Mouse (Mus musculus) forebrain, embryonic 16.5 days (tissue): ENCODE data around the gene Camk2b. TPM values are rescaled to one million over a fixed set of nuclear protein-coding genes. Genes with fewer than 3 reads are reported as not detected.

Source experiments
- ATAC-seq: fragments of 200-750 bp; cut with Nextera tagmentation; 2 replicates; pipeline ENCODE4 v1.8.0; 2017; ENCODE audit warnings: mild to moderate bottlenecking, moderate library complexity
- H3K27ac ChIP-seq: fragments of 300-500 bp; sonication (generic); 2 replicates; pipeline ENCODE4 v1.5.1; 2014; ENCODE audit warnings: low read length, control low read depth
- H3K27me3 ChIP-seq: fragments of 300-500 bp; sonication (generic); replicated peaks from 2 replicates; pipeline ENCODE4 v1.6.1; 2014; ENCODE audit warnings: low read length; ENCODE audit not compliant: control insufficient read depth, insufficient read depth
- H3K36me3 ChIP-seq: fragments of 300-500 bp; sonication (generic); 2 replicates; pipeline ENCODE4 v1.6.1; 2014; ENCODE audit not compliant: control insufficient read depth, insufficient read depth
- H3K4me1 ChIP-seq: fragments of 300-500 bp; sonication (generic); replicated peaks from 2 replicates; pipeline ENCODE4 v1.6.1; 2014; ENCODE audit warnings: low read length; ENCODE audit not compliant: control insufficient read depth, insufficient read depth
- H3K4me2 ChIP-seq: fragments of 300-500 bp; sonication (generic); 2 replicates; pipeline ENCODE4 v1.6.1; 2014; ENCODE audit warnings: mild to moderate bottlenecking, low read length, control low read depth
- H3K4me3 ChIP-seq: fragments of 300-500 bp; sonication (generic); replicated peaks from 2 replicates; pipeline ENCODE4 v1.5.1; 2014; ENCODE audit warnings: mild to moderate bottlenecking, low read length, control low read depth
- H3K9ac ChIP-seq: fragments of 300-500 bp; sonication (generic); replicated peaks from 2 replicates; pipeline ENCODE4 v1.6.1; 2014; ENCODE audit warnings: low read depth, low read length, control low read depth
- H3K9me3 ChIP-seq: fragments of 300-500 bp; sonication (generic); 2 replicates; pipeline ENCODE4 v1.6.1; 2016; ENCODE audit warnings: low read length; ENCODE audit not compliant: control insufficient read depth
- WGBS: fragments of 180-500 bp; shearing (Covaris S2); extraction: QIAGEN DNeasy Blood & Tissue Kit; methylation state at CpG from one replicate; pipeline ENCODE4 v1.1.7; 2014; 5-methylcytosine and 5-hydroxymethylcytosine counted together
- polyA plus RNA-seq: library from polyadenylated mRNA; unstranded; fragments of >200 nt; fragmentation: Nextera tagmentation; extraction: Ambion mirVana; gene quantifications from 2 replicates; pipeline ENCODE4 v1.2.1, GENCODE M21; 2015

Gene Camk2b
- polyA plus RNA-seq, 1 experiment from 2014 or later, result 171 TPM

DNA sequence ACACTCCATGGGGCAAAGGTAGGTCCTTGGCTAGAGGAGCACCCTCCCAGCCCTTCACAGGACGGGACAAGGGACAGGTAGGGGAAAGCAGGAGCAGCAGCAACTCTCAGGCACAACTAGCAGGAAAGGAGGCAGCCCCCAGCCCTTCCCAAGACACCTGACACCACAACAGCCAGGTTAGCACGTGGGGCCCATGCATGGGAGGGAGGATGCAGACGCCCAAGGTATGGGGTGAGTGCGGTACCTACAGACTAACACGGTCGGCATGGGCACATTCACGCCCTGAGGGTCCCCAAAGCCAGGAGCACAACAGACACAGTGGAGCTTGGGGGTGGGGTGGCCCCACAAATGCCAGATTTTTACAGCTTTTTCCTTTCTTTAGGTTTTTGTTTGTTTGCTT, 95.0 kb downstream of the Camk2b start:
- Histone ChIP-seq H3K27ac (no peak overlapping the region), H3K4me2 (no peak overlapping the region), H3K9ac (no peak overlapping the region), H3K27me3 (no peaks in the 10 kb centered on the region), H3K4me1 (no peaks in the 10 kb centered on the region), H3K4me3 (no peak overlapping the region), H3K9me3 (no peaks in the 10 kb centered on the region), H3K36me3 (peaks cover 20% of the 10 kb centered on the region)
- no peak for ATAC-seq
- WGBS, result 61% methylated on average over 7 of the region's 7 CpGs

DNA sequence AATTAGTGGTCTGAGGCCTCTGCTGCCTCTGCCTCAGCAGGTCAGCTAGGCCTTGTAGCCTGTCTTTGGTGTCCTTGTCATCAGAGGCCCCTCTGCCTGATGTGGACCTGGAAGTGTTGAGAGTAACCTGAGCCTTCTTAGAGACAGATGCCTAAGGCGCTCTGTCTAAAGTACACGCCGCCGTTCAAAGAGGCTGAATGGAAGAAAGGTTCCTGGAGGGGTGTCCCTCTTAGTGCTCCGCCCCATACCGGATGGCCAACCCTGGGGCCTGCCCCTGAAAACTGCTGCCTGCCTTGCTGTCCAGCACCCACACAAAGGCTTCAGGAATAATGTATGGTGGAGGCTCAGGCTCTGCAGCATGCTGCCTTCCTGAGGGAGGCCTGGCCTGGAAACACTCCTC, 97.9 kb downstream of the Camk2b start:
- 83% methylated on average over 6 of the region's 6 CpGs for WGBS
- no peak for ATAC-seq
- no peaks in the 10 kb centered on the region for H3K27me3 ChIP-seq
- H3K9ac ChIP-seq, result no peak overlapping the region
- H3K4me3 ChIP-seq, result no peak overlapping the region
- no peak overlapping the region for H3K27ac ChIP-seq
- H3K9me3 ChIP-seq, result no peaks in the 10 kb centered on the region
- no peaks in the 10 kb centered on the region for H3K4me1 ChIP-seq
- peaks cover 34% of the 10 kb centered on the region for H3K36me3 ChIP-seq
- no peak overlapping the region for H3K4me2 ChIP-seq

DNA sequence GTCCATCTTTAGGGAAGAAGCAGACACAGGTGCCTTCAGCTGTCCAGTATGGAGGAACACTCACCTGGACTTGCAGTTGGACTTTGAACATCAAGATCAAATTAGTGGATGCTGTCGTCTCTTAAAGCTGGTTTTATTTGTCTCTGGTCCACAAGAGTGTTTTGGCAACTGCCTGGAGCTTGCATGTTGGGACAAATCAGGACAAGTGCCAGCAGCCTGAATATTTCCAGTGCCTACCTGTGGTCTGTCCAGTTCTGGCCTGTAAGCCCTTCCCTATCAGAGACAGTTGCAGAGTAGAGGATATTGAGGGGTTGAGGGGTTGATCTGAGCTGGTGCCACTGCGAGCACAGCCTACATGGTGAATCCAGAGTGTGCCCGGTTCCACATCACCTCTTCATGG, 99.4 kb downstream of the Camk2b start:
- peaks cover 44% of the 10 kb centered on the region for H3K36me3 ChIP-seq
- ATAC-seq, result 0 out of 2 replicates have a peak, but pooled peaks have one; percentile 6
- WGBS, result 95% methylated on average over 3 of the region's 3 CpGs

DNA sequence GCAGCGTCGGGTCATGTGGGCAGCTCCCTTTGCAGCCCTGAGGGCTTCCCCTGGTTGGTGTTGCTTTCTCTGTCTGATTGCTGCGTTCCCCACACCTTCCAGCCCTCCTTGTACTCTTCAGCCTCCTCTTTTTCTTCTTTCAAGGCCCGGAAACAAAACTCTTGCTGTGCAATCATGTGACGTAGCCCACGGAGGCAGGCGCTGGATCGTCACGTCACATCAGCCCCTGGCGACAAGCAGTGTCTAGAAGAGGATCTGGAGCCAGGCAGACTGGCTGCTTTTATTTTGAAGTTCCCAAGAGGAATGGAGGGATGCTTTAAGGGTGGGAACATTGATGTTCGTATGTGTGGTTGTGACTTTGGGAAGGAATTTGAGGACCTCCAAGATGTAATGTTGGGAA, 100.3 kb downstream of the Camk2b start:
- 77% methylated on average over 11 of the region's 11 CpGs for WGBS
- ATAC-seq, result no peak
- no peaks in the 10 kb centered on the region for H3K4me1 ChIP-seq
- H3K9ac ChIP-seq, result no peak overlapping the region
- H3K4me2 ChIP-seq, result no peak overlapping the region
- peaks cover 50% of the 10 kb centered on the region for H3K36me3 ChIP-seq
- H3K4me3 ChIP-seq, result no peak overlapping the region
- H3K27ac ChIP-seq, result no peak overlapping the region; the same call in 1 of the 2 replicates
- no peaks in the 10 kb centered on the region for H3K27me3 ChIP-seq
- H3K9me3 ChIP-seq, result no peaks in the 10 kb centered on the region

More for the DNA sequence above, 99.4 kb downstream of the Camk2b start:
- Histone ChIP-seq H3K4me2 (no peak overlapping the region), H3K4me1 (no peaks in the 10 kb centered on the region), H3K9ac (no peak overlapping the region), H3K27ac (no peak overlapping the region), H3K9me3 (no peaks in the 10 kb centered on the region), H3K4me3 (no peak overlapping the region), H3K27me3 (no peaks in the 10 kb centered on the region)

DNA sequence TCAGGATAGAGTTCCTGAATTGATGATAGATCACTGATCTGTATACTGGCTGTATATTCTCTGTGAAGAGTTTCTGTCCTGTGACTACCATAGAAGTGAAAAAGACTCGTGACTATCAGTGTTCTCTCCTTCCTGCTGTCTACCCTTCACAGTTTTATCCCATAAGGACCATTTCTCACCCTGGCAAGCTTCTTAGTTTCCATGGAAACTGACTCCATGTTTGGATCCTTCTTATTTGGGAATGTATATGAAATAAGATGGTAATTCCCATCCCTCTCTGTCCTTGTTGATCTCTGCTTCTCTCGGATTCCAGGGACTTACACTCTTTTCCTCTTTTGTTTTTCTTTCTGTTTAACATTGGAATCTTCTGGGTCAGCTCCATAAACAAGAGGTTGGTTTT, 106.1 kb downstream of the Camk2b start:
- ATAC-seq, result no peak
- Histone ChIP-seq H3K4me2 (no peak overlapping the region), H3K9ac (no peak overlapping the region), H3K27me3 (no peaks in the 10 kb centered on the region), H3K4me1 (peaks cover 13% of the 10 kb centered on the region), H3K9me3 (no peaks in the 10 kb centered on the region), H3K4me3 (no peak overlapping the region), H3K36me3 (peaks cover 37% of the 10 kb centered on the region), H3K27ac (no peak overlapping the region)
- 75% methylated on average over 2 of the region's 2 CpGs for WGBS

DNA sequence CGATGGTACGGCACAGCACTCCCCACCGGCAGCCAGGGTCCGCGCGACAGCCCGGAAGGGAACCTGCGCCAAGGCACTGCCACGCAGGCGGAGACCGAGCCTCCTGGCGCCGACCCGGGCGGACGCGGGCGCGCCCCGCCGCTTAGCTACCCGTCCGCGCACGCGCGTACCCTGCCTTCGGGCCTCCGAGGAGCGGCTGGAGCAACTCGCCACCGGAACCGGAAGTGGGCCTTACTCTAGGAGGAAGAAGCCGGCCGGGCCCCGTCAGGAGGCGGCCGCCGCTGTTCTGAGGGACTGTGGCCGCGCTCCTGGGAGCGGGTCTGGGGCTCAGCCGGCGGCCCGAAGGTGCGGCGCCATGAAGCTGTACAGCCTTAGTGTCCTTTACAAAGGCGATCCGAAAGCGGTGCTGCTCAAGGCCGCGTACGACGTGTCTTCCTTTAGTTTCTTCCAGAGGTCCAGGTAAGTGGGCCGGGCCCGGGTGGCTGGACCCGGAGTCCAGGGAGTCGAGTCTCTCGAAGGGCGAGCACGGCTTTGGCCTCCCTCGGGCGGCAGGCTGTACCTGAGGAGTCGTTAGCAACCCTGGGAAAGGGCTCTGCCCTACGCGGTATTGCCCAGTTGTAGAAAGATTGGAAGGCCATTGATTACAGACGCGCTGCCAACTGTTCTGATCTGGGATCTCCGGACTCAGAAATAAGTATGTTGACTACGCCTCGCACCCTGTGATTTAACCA, 110.5 kb downstream of the Camk2b start, which contains the start of gene Ykt6:
Ykt6 (plus strand) TSS at position 148 of the 731 bp plus-strand sequence.
- WGBS, result under 1% methylated on average over 70 of the region's 71 CpGs
- peak; percentile 97 for ATAC-seq
- H3K9me3 ChIP-seq, result no peaks in the 10 kb centered on the region
- peak within 1 kb of the TSS; percentile 86 for H3K9ac ChIP-seq
- H3K27me3 ChIP-seq, result no peaks in the 10 kb centered on the region
- H3K4me2 ChIP-seq, result peak within 1 kb of the TSS; percentile 83
- peak within 1 kb of the TSS; percentile 98 for H3K4me3 ChIP-seq
- H3K36me3 ChIP-seq, result peaks cover 5% of the 10 kb centered on the region
- H3K4me1 ChIP-seq, result peaks cover 17% of the 10 kb centered on the region
- peak within 1 kb of the TSS; percentile 91 for H3K27ac ChIP-seq

DNA sequence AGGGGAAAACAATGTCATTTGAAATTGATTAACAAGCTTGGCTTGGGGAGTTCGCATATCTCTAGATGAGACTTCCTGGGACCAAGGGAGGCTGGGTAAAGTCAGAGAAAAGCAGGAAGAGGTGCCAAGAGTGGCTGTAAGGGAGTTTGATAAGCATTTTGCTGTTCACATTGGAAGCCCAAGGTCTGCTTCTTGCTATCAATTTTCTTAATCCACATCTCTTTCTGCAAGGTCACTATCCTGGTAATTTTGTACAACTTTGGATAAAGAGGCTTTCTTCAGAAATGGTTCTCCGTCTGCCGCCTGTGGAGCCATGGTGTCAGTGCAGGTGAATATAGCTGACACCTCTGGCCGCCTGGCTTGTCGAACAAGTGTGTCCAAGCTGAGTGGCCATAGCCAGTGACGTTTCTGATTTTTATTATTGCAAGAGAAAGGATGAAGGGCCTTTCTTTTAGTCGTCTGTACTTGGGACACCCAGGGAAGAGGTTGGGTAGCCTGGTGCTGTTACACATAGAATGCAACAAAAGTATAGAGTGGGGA, 111.1 kb downstream of the Camk2b start:
- Histone ChIP-seq H3K9ac (peak overlapping the region; percentile 86), H3K27ac (peak overlapping the region; percentile 91), H3K36me3 (no peaks in the 10 kb centered on the region; the same call in 1 of the 2 replicates), H3K4me1 (peaks cover 17% of the 10 kb centered on the region), H3K27me3 (no peaks in the 10 kb centered on the region), H3K9me3 (no peaks in the 10 kb centered on the region), H3K4me3 (peak overlapping the region; percentile 98), H3K4me2 (peak overlapping the region; percentile 83)
- ATAC-seq, result no peak
- WGBS, result 6% methylated on average over 7 of the region's 7 CpGs

DNA sequence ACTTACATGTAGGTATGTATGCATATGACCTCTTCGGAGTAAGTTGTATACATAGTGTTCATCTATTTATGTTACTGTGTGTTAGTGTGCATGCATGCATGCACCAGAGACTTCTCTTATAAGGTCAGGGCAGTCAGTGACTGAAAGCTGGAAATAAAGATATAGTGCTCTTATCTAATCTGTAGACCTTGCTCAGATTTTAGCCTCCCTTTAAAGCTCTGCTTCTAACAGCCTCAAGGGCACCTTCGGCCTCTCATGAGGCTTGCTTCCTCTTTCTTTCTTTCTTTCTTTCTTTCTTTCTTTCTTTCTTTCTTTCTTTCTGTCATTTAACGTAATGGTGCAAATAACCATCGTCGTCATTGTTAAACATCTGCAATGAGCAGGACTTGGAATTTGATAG, 111.7 kb downstream of the Camk2b start:
- H3K36me3 ChIP-seq, result no peaks in the 10 kb centered on the region
- H3K9me3 ChIP-seq, result no peaks in the 10 kb centered on the region
- ATAC-seq, result no peak
- H3K9ac ChIP-seq, result no peak overlapping the region
- H3K4me1 ChIP-seq, result peaks cover 17% of the 10 kb centered on the region
- H3K4me3 ChIP-seq, result no peak overlapping the region
- no peak overlapping the region for H3K4me2 ChIP-seq
- H3K27me3 ChIP-seq, result no peaks in the 10 kb centered on the region
- 84% methylated on average over 5 of the region's 5 CpGs for WGBS
- no peak overlapping the region for H3K27ac ChIP-seq

DNA sequence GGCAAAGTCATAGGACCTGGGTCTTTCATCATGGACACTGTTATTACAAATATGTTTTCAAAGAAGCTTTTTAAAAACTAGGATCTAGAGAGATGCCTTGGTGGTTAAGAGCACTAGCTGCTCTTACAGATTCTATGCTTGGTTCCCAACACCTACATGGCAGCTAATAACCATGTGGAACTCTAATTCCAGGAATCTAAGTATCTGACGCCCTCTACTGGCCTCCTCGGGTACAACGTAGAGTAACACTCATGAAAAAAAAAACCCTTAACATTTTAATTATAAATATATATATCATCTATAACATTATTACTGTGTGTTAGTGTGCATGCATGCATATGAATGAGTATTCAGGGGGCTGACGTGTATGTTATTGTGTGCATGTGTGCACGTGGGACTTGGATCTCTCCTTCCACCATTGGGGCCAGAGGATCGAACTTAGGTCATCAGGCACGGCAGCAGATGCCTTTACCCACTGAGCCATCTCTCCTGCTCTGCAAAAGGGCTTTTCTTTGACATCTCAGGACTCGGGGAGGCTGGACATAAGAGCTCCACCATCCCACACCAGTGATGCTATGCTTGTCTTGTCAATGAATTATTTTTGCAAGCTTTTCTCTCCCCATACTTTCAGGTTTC, 112.9 kb downstream of the Camk2b start:
- WGBS, result 33% methylated on average over 8 of the region's 8 CpGs
- Histone ChIP-seq H3K4me2 (no peak overlapping the region), H3K4me3 (no peak overlapping the region), H3K27ac (no peak overlapping the region), H3K9me3 (no peaks in the 10 kb centered on the region), H3K36me3 (no peaks in the 10 kb centered on the region), H3K4me1 (peaks cover 17% of the 10 kb centered on the region), H3K9ac (no peak overlapping the region), H3K27me3 (no peaks in the 10 kb centered on the region)
- ATAC-seq, result no peak
